Mouse (Mus musculus): ENCODE data around the gene Mybbp1a.

Gene Mybbp1a

DNA sequence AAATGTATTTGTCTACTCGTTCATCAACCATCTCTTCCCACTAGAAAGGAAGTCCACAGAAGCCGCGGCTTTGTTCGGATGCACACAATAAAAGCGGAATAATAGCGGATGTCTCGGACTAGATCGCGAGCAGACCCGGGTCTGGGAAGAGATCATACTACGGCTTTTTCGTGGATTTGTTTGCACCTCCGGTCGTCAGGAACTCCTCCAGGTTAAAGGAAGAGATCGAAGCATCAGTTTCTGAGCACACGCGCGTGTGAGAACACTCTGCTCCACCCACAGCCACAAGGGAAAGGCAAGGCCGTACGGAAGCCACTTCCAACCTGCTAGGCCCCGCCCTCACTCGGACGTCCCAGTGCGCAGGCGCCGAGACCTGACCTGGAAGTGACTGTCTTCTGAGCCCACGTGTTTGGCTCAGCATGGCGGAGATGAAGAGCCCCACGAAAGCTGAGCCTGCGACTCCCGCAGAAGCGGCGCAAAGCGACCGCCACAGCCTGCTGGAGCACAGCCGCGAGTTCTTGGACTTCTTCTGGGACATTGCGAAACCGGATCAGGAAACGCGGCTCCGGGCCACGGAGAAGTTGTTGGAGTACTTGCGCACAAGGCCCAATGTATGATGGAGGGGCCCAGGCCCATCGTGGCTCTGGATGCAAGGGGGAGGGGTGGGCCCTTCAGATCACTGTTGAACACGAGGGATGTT is at the start of gene Mybbp1a:
Gene Mybbp1a, plus strand, starts transcription at position 391 of the 700 bp plus-strand sequence.
- DNase-seq (ENCODE audit: low spot score), result peak; percentile 97

DNA sequence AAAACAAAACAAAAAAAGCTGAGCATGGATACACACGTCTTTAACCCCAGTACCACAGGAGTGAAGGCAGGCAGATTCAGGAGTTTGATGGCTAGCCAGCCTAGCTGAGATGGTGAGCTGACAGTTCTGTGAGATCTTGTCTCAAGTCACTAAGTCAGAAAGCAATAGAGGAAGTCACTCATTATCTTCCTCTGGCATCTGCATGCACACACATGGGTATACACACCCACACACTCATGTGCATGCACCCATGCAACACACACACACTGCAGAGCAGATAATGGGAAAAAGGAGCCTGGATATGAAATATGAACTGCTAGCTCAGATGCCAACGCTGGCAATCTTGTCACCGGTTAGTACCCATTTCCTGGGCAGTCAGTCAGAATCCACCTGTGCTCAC is 47.9 kb upstream of the Mybbp1a start:
- no peak for DNase-seq (ENCODE audit: low spot score)

DNA sequence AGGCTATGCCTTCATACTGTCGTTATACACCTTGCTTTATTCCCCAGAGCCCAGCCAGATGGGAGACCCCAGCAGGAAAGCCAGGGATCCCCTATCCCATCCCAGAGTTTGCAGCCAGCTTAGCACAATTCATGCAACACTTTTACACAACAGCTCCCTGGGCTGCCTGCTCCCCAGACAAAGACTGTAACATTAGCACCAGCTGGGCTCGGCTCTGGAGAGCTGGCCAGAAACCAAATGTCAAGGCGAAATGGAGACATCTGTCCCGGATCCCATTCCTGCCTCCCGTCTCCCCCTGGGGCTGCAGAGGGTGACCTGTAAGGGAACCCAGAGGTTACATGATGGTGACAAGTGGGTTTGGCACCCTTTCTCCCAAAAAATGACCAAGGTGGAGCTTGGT is 47.5 kb upstream of the Mybbp1a start:
- no peak for DNase-seq (ENCODE audit: low spot score)

DNA sequence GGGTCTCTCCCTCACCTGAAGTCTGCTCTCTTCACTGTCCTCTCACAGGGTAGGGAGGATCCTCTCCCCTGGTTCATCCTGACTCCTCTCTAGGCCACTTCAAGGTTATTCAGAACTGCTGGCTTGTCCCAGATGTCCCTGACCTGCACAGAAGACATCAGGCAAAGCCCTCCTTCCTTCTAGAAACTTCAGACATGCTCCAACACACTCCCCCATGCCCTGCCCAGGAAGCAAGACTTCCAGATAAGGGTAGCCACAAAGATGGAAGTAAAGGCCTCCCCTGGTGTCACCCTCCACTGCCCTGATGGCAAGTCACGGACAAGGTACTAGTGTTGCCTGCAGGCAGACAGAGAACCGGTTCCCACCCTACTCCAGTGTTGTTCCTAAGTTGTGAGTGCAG is 46.5 kb upstream of the Mybbp1a start:
- no peak for DNase-seq (ENCODE audit: low spot score)

DNA sequence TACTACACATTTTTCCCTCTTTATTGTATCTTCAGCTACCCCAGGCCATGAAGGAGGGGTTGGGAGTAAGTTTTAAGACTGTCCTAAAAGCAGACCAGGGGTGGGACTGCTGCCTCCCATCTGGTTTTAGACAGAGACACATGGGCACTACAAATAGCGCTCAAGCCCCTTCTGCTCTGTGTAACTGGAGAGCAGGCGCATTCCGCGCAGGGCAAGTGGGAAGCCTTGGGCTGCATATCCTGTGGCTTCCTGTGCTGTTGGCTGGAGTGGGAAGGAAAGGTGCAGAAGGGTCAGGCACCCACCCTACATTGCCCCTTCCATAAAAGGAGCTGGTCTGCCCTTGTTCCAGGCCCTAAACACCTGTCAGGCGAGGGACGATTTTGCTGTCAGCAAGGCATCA is 45.5 kb upstream of the Mybbp1a start:
- DNase-seq (ENCODE audit: low spot score), result no peak

DNA sequence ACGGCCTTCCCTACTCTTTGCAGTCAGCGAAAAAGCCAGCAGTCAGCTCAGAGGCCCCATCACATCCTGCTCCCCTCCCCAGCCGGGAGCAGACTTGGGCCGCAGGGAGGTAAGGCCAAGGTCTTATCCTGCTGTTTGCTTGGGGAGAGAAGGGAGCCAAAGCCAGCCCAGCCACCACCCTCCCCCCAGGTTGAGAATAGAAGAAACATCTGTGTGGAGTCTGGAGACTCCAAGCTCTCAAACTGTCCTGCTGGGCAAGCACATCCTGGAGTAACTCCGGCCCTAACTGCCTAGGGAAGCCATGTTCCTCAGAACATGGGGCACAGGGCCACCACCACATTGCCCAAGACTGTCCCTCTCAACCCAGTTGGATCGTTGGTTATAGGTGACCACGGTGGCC is 44.5 kb upstream of the Mybbp1a start:
- no peak for DNase-seq (ENCODE audit: low spot score)

DNA sequence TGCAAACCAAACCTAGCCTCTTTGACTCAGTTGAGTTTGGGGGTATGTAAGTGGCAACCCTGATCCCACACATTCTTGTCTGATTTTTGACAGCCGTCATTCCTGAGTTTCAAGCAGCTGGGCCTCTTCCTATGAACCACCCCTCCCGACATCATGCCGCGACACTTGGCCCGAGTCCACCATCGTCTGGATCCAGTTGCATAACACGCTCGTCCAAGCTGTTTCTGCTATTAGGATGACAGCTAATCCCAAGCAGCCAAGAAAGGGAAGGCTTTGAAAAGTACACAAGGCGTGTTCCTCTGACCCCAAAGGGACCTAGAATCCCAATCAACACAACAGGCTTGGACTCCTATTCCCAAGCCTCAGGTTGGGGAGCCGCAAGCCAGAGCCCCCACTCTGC is 44.1 kb upstream of the Mybbp1a start:
- DNase-seq (ENCODE audit: low spot score), result no peak

DNA sequence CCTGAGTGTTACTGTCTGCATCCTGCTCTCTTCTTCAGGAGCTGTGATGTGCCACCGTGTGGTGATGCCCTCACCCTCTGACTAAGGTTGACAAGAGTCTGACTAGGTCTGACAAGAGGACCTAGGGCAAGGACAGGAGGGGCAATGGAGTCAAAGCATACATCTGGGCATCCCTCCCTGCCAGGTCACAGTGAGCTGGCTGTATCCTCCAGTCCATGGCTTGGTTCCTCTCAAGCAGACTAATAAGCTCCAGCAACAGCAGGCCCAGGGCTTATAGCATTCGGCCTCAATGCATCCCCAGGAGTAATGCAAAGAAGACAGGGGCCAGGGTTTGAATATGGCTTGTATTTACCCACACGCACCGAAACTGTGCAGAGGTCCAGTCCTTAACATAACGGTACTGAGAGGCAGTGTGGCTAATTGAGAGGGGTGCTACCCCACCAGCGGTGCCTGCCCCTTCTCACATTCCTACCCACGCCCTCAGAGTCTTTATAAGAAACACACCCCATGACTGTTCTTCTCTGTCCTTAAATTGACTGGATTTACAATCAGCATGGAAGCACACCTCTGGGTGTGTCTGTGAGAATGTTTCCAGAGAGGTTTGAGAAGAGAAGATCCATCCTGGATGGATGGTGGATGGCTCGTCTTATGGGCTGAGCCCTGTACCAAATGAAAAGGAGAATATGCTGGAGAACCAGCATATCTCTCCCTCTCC is 43.2 kb upstream of the Mybbp1a start:
- no peak for DNase-seq (ENCODE audit: low spot score)

DNA sequence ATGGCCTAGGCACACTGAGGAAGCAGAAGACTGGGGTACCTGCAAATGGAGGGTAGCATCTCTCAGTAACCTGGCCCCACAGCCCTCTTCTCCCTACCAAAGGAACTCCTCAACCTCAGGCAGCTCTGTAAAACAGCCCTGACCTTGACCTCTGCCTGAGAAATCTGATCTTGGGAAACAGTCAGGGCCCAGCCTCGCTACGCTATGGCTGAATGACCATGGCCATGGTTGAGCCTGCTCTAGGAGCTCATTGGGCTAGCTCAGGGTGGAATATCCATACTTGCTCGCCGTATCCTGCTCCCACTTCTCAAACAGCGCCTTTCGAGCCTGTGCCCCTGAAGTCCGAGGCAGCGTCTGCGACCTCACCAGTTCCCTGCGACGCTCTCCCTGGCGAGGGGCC is 40.1 kb upstream of the Mybbp1a start:
- DNase-seq (ENCODE audit: low spot score), result no peak

DNA sequence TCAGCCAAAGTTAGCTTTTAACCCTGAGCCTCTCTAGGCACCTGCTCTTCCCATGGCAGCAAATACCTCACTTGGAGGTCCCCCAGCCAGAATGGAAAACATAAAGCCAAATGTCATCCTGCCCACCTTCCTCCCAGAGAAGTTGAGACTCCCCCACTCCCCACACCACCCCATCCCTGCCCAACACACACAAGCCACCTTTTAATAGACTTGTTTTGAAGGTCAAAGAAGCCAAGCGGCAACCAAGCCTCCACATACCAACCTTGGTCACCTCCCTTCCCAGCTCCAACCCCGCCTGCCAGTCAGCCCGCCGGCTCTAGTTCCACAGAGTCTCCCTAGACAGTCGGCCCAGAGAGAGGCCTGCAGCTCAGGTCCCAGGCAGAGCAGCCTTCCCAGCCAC is 39.1 kb upstream of the Mybbp1a start:
- no peak for DNase-seq (ENCODE audit: low spot score)

DNA sequence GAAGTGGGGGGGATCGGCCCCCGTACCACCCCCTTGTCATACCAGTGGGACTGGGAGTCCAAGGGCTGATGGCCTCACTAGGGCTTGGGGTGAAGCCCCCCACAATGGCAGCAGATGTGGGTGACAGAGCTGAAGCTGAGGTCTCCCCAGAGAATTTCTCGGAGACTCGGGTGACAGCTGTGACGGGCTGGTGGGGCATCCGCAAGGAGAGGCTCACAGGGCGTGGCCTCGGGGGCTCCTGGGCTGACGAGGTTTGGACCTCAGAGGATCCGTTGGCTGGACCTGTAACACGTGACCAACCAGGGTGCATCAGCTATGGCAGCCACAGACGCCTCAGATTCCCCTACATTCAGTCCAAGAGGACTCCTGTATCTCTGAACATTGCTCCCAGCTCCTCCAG is 38.2 kb upstream of the Mybbp1a start:
- DNase-seq (ENCODE audit: low spot score), result no peak

DNA sequence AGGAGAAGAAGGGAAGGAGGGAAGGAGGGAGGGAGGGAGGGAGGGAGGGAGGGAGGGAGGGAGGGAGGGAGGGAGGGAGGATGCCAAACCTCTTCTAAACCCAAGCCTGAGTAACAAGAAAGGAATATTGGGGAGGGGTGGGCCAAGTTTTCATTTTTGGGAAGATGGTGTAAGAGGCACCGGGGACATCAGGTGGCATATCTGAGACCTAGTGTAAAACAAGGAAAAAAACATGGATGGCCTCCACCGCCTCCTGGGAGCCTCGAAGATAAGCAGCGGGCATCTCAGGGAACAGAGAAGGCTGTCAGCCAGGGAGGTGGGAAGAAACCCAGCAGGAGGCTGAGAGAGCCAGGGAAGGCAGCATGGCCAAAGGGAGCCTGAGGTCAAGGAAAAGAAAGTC is 35.6 kb upstream of the Mybbp1a start:
- no peak for DNase-seq (ENCODE audit: low spot score)

DNA sequence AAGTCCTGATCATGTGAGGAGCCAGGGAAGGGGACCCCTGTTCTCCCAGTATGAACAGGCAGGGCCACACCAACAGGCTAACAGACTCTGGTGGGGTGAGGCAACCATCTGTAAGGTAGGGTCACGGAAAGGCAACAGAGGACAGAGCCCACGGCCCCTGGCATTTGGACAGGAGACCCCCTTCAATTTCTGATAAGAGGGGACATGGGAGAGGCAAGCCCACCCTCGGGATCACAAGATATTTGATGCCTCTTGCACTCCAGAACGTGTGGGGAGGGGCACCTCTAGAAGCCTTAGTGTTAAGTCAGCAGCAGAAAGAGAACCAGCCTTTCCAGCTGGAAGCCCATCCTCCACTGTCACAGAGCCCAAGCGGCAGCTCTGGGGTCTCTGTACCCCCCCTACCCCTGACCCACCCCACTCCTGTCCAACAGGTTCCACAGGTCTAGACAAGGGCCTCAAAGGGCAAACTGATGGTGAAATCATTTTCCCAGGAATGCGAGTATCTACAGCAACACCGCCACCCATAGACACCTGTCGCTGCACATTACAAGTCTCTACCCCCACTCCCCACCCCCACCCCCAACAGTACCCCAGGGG is 35.0 kb upstream of the Mybbp1a start:
- DNase-seq (ENCODE audit: low spot score), result no peak

DNA sequence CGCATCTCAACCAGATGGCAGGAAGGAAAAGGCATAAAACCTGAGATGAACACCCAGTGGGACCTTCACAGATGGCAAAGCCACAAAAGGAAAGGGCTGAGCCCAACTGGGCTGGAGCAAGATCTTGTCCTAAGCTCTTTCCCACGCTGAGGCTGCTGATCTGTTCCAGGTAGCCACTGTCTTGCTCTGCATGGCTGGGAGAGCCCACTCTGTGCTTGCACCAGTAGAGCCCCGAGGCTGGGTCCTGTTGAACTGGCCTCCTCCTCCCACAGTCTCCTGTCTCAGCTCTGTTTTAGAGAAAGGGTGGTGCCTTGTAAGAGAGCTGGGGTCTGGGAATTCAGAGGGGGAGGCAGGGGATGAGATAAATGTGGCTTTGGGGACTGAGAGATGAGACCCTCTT is 34.1 kb upstream of the Mybbp1a start:
- no peak for DNase-seq (ENCODE audit: low spot score)

DNA sequence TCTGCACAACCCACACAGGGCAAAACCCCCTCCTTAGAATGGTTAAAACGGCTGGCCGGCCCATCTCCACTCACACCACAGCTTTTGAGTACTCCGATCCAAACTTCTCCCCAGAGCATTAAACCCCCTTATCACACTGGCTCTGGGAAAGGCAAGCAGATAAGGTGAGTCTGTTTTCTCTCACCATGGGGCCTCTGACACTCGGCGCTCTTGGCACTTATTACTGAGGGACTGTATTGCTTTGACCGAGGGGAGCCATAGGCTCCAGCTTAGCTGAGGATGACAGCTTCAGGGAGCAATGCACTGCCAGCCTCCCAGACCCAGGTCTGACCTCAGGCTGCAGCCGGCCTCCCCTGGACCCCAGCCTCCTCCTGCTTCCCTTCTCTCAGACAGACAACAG is 33.6 kb upstream of the Mybbp1a start:
- no peak for DNase-seq (ENCODE audit: low spot score)

DNA sequence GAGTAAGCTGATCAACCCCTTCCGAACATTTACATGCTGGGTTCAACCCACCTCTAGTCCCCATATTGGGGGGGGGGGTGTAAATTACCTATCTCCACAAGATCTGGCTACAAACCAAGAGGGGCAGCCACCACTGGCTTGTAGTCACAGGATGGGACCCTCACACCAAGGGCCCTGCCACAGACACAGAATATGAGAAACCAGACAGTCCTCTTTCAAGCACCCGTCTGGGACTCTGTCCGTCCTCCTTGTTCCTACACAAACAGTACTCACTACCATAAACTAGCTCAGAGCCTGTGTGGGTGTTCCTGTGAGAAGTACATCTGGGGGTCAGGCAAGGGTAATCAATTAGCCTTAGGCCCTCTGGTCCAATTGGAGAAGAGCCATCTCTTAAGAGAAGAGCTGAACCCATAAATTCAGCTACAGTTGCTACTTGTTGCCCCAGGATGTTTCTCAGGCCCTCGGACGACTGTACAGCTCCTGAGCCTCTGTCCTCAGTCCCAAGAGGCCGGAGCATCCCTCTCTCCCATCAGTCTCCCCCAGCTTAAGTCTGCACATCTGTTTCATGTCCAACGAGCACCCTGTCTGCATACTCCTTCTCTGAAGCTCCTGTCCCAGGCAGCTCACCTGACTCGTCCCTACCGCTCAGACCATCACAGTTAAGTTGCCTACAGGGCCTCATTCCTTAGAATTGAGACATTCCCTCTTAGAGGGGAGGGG is 32.5 kb upstream of the Mybbp1a start:
- no peak for DNase-seq (ENCODE audit: low spot score)

DNA sequence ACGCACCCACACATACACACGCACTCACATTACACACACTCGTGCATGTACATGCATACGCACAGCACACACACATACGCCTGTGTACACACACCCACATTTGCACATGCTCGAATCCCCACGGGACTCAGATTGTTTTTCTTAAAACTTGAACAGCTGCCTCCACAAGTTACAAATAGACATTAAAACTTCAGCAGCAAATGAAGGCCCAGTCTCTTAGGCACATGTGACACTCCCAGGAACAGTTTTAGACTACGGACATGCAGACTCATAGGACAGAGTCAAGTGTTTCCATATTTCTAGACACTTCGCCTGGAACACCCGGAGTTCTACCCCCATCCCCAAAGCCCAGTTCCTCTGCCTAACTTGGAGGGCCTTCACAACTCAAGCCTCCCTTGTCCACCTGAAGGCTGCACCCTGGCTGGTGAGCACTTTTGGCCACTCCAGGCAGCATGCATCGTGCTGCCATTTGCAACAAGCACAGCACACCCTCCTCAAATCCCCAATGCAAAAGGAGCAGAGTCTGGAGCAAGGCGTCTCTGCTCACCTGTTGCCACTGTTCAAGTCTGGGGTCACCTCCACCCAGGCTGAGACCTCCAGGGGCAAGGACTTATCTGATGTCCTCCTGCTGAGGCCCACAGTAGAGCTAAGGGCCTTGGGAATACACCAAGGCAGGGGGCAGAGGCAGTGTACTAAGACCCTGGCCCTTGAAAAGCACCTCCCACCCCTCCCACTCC is 31.3 kb upstream of the Mybbp1a start:
- no peak for DNase-seq (ENCODE audit: low spot score)

DNA sequence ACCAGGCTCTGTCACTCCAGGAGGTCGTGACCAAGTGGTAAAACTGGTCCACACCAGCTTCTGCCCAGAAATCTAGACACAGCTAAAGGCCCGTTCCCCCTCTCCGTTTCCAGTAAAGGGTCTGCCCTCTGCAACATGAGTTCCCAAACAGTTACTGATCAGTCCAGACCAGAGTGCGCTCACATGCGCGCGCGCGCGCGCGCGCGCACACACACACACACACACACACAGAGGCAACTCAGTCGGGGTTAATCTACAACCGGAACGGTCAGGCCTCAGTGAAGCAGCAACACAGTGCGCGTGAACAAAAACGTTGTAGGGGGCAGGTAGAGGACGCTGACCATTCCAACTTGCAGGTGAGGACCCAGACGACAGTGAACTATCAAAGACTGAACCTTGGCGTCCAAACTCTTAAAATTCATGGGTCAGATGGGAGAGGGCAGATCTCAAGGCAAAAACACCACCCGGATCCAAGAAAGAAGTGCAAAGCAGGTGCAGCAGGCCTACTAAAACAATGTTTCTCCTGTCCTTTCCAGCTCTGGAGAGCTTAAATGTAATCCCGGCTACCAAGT is 30.5 kb upstream of the Mybbp1a start:
- DNase-seq (ENCODE audit: low spot score), result no peak

DNA sequence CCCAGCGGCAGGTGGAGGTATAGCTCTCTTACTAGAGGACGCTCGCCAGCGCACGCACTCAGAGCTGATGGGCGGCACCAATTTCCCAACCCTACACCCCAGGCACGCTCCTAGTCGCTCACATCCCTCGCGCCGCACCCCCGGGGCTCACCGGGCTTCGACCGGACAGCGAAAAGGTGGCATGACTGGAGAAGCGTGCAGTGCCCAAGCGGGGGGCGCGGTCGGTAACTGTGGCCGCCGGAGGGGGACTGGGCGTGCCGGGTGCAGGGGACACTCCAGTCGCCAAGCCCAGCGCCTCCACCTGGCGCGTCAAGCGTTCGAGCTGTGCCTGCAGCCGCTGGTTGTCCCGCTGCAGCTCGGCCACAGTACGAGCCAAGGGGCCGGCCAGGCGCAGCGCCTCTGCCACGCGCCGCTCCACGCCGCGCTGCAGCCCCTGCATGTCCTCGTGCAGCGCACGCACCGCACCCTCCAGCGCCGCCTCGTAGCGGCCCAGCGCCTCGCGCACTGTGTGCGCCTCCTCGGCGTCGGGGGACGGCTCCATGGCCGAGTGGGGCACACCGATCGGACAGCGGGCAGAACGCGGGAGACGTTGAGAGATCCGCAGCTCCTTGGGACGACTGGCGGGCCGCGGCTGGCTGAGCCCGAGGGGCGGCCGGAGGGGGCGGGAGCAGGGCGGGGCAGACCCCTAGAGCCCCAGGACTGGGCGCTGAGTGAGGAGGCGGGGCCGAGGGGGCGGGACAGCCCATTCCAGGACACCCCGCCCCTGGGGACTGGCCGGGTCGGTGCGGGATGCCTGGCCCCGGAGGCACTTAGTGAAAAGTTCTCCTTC is 29.8 kb upstream of the Mybbp1a start, which contains the start of gene Smtnl2:
Gene Smtnl2, minus strand, starts transcription at position 621 of the 829 bp plus-strand sequence.
- DNase-seq (ENCODE audit: low spot score), result no peak

DNA sequence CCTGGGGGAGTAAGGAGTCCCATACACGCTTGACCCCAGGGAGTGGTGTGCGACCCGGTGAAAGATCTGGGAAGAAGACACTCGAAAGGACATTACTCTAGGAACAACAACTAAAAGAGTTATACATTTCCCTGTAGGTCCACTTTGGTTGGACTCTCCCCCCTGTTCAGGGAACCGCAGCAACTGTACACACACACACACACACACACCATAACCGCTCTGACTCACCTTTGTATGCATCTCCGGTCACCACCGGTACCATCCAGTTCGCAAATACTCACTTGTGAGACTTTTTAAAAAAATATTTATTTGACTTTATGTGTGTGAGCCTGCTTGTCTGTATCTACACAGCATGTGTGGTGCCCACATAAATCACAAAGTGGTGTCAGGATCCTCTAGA is 29.2 kb upstream of the Mybbp1a start:
- no peak for DNase-seq (ENCODE audit: low spot score)

DNA sequence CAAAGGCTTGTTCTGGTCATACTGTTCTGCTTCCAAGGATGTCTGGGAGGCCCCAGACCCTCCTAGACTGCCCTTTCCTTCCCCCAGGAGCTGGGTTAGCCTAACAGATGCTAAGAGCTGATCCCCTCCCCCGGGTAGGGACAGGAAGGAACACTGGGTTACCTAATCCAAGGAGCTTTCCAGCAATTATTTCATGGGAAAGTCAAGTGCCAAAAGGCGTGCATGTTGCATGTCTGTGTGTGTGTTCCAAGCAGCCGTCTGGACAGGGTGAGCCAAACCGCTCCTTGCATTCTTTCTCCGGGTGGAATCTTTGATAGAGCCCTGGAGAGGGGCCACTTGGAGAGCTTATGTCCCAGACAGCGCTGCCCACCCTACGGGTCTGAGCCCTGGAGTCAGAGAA is 28.1 kb upstream of the Mybbp1a start:
- DNase-seq (ENCODE audit: low spot score), result no peak
